Mouse (Mus musculus) urinary bladder, postnatal 36 days (tissue): ENCODE measurements at regions not wholly inside any gene's neighbourhood (a gene's known extent, or its start where the extent isn't known, plus 50 kb on each side); places are given as distances from the start of the nearest gene placed in this dataset.

ENCODE experiments used
- DNase-seq, 2 experiments: peaks; one replicate each; pipeline ENCODE4 v3.0.0; 2022; ENCODE audit warnings: low spot score in 2 of 2, mixed read lengths in 1 of 2

- DNase-seq, result no peak
Measured at GRCm38 (mm10) chr19:6645912-6646311, 103.1 kb upstream of the Slc22a12 start.

DNA sequence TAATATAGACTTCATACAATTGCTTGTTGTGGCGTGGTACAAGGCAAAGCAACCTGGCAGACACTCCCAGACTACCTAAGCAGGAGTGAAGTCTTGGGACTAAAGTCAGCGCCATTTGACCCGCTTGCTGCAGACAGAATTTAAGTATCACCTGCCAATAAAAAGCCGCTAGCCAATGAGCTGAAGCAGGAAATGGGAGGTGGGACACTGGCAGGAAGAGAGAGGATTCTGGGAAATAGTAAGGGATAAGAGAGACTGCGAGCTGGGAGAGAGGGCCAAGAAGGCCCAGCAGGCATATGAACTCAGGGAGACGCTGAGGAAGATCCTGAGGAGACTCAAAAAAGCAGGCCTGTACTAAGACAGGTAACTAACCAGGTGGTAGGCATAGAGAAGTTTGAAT, 102.0 kb upstream of the Slc22a12 start:
- DNase-seq, result no peak

DNA sequence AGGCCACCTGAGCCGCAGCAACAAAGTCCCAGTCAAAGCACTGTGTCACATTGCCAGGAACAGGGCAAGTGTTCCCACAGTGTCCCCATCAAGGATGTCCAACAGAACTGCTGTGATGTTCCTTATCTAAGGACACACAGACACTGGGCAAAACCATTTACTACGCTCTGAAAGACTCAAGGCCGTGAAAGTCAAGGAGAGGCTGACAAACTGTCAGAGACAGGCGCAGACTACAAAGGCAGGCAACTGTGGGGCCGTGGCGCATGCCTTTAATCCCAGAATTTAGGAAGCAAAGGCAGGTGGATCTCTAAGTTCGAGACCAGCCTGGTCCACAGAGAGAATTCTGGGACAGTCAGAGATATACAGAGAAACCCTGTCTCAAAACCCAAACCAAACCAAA, 96.8 kb upstream of the Slc22a12 start:
- no peak for DNase-seq

DNA sequence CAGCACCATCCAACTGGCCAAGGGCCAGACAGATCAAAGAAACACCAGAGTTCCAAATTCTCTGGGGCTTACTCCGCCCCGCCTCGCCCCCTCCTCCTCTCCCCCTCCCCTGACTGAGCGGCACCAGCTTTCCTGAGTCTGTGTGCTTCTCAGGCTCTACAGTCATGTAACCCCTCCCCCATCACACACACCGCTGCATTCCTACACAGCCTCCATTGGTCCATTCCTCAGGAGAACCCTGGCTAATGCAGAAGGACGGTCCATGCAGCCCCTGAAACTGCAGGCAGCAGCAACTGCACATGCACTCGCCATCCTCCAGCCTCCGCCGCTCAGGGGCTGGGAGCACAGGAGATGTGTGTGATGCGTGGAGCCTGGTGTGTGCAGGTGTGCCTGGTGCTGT, 90.6 kb upstream of the Slc22a12 start:
- DNase-seq, result no peak

GRCm38 (mm10) chr19:6631817-6632216, 89.0 kb upstream of the Slc22a12 start:
- DNase-seq, result no peak

DNA sequence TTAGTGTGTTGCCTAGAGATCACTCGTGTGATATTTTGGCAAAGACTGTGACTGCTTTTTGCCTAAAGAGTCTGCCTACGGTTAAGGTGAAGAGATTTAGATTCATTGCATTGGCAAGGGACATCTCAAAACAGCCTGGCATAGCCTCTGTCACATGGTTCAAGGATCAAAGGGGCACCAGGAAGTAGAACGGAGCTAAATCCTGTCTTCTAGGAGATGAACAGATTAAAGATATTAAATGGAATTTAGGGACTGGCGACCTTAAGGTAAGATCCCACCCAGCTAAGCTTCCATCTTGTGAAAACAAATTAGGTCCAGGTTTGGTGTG, 87.7 kb upstream of the Slc22a12 start:
- no peak for DNase-seq

DNA sequence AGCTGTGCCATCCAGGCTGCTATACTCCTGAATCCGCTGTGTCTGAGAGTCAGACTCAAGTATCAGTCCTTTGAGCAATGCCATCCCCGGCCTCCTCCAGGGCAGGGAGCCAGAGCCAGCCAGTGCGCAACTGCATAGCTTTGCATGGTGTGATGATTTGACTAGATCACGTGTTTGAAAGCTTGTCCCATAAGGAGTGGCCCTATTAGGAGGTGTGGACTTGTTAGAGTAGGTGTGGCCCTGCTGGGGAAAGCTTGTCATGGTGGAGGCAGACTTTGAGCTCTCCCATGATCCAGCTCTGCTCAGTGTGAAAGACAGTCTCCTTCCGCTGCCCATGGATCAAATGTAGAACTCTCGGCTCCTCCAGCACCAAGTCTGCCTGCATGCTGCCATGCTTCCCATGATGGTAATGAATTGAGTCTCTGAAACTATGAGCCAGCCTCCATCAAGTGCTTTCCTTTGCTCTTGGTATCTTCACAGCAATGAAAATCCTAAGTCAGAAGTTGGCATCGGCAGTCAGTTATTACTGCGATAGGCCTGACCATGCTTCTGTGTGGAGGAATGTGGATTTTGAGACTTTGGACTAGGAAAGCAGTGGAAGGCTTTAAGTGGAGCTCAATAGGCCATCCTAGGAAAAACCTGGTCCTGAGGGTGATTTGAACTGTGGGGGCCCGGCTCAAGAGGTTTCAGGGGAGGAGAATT, 87.2 kb upstream of the Slc22a12 start:
- DNase-seq, result no peak

- DNase-seq, result no peak
Measured at GRCm38 (mm10) chr19:6625574-6625973, 82.7 kb upstream of the Slc22a12 start.

GRCm38 (mm10) chr19:6621023-6621422, 78.2 kb upstream of the Slc22a12 start:
- DNase-seq, result no peak

DNA sequence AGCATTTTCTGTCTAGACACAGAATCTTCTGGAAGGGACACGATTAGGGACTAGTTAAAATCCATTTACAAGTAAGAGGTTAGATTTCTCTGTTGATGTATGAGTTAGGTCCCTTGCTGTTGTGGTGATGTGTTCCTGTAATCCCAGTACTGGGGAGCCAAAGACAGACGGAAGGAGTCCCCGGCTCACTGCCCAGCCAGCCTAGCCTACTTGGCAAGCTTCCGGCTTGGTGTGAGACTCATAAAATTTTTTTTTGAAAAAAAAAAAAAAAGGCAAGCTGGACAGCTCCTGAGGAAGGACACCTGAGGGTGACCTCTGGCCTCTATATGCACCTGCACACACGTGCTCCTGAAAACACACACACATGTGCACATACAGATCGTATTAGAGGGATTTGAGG, 76.7 kb upstream of the Slc22a12 start:
- peak in 1 of 2 experiments; percentile 6 for DNase-seq

DNA sequence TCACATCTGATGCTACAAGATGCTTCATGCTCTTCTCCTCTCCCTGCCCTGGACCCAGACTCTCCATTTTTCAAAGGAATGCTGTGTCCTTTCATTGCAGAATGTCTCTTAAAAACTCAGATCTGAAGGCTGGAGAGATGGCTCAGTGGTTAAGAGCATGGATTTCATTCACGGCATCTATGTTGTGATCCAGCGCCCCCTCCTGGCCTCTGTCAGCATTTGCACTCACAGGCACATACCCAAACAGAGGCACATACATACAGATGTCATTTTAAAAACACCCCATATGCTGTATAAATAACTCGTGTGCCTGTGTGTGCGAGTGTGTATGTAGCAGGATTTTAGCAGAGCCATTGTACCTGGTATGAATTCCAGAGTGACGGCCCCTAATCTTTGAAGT, 73.8 kb upstream of the Slc22a12 start:
- DNase-seq, result no peak

DNA sequence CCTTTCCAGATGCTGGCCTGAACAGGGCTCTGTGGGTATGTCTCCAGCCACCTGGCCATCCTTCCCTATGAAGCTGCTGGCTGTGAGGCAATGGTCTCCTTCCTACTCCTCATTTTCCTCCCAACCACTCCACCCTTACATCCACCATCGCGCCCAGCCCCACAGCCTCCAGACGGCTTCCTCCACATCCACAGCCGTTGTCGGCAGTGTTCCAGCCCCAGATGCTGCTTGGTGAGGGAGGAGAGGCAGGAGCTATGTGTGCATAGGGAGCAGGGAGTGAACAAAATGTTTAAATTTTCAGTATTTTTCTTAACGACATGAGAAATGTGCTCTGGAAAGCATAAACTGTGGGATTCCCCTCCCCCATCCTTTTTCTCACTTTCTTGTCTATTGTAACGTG, 69.6 kb upstream of the Slc22a12 start:
- DNase-seq, result no peak

DNA sequence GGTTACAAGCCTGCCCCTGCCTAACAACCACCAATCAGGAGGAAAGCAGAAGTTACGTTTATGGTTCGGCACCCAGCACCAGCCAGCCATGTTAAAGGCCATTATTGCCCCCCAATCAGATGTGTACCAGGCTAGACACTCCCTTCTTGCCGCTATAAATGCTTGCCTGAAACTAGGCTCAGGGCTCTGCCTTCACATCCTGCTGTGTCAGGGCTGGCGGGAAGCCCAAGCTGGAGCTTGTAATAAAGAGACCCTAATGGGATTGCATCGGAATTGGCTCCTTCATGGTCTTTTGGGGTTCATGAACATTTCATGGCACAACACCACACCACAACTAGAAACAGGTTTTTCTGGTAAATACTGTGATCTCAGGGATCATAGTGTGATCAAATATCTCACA, 69.1 kb upstream of the Slc22a12 start:
- no peak for DNase-seq

DNA sequence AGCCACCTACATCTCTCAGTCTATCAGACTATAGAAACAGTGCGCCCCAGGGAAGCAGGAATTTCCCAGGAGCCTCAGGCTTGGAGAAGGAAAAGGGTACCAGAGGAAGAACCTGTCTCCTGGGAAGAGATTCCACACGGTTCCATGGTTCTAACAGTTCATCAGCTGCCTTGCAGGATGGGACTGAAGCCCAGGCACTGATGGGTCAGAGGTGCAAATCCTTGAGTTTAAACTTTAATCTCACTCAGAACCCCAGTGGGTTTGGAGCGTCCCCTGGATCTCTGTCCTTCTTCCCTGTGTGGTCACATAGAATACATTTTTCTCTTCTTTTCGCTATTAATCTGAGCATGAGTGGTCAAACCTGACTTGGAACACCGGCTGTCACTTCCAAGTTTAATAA, 67.9 kb upstream of the Slc22a12 start:
- DNase-seq, result no peak

- DNase-seq, result no peak
Measured at GRCm38 (mm10) chr19:6610051-6610450, 67.2 kb upstream of the Slc22a12 start.

DNA sequence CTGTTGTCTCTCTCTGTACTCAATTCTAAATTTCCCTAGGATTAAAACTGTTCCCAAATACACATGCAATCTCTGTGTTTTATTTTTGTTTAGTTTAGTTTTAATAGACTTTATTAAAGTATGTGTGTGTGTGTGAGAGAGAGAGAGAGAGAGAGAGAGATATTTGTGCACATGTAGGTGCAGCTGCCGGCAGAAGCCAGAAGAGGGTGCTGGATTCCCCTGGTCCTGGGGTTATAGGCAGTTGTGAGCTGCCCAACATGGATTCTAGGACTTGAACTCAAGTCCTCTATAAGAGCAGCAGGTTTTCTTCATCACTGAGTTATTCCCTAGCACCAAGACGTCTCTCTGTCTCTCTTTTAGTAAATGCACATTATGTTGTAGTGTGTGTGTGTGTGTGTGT, 64.7 kb upstream of the Slc22a12 start:
- DNase-seq, result no peak

- DNase-seq, result no peak
Measured at GRCm38 (mm10) chr19:6606667-6607066, 63.8 kb upstream of the Slc22a12 start.

GRCm38 (mm10) chr19:6604702-6605101, 61.9 kb upstream of the Slc22a12 start:
- DNase-seq, result no peak

GRCm38 (mm10) chr19:6600873-6601530, 58.2 kb upstream of the Slc22a12 start:
- DNase-seq, result no peak

GRCm38 (mm10) chr19:6599281-6599680, 56.4 kb upstream of the Slc22a12 start:
- DNase-seq, result no peak

GRCm38 (mm10) chr19:6598186-6598585, 55.4 kb upstream of the Slc22a12 start:
- no peak for DNase-seq

DNA sequence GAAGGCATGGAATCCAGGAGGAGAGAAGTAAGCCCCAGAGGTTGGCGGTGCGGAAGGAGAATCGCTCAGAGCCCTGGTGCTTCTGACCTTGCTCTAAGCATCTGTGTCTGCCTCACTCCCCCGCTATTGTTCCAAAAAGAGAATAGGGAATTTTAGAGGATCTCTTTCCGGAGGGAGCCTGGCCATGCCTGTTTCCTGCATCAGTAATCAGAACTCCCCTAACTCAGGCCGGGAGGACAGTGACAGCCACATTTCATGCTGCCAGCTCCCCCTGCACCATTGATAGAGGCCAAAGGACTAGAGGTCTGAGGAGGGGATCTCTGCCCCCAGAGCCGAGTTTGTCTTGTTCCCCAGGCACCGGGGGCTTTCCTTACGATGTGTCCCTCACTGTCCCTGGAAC, 53.0 kb upstream of the Slc22a12 start:
- no peak for DNase-seq
